Mouse (Mus musculus): Measurements from ENCODE around the gene Ccdc84.
A peak's percentile ranks its signal among the peaks of the same experiment; 100 is the strongest.
"Not testable (repeated sequence)": the region's sequence is repeated elsewhere in the genome, so short reads cannot be mapped to it uniquely, and the experiment has no call there.

The Ccdc84 gene

DNA sequence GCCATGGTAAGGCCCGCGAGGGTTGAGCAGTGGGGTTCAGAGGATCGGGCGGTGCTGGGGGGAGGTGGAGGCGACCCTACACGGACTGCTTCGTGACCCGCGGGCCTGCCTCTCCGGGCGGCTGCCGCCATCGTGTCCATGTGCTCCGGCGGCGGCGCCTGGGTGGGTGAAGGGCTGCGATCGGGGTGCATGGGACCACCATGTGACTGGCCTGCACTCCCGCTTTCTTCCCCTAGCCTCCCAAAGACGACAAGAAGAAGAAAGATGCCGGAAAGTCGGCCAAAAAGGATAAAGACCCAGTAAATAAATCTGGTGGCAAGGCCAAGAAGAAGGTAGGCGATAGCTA is 10.6 kb downstream of the Ccdc84 start:
- no peak for DNase-seq

- DNase-seq, result peak; percentile 87
These were observed 11.2 kb downstream of the Ccdc84 start, which contains the start of the genes Rps25 and Trappc4 for GRCm38 (mm10) chr9:44406906-44407751. Gene Rps25 (plus strand): TSS chr9:44407139. Gene Trappc4 (minus strand): TSS chr9:44407600.

- DNase-seq, result no peak
These were observed 13.4 kb downstream of the Ccdc84 start for GRCm38 (mm10) chr9:44405011-44405410.

GRCm38 (mm10) chr9:44401081-44401480 is 17.3 kb downstream of the Ccdc84 start:
- no peak for DNase-seq

DNA sequence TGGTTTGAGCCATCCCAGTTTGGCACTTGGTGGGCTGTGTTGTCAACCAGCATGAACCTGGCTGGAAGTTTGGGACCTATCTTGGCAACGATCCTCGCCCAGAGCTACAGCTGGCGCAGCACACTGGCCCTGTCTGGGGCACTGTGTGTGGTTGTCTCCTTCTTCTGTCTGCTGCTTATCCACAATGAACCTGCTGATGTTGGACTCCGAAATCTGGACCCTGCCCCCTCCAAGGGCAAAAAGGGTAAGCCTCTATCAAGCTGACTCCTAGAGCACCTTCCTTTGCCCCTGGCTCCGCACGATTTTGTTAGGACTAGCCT is 18.6 kb downstream of the Ccdc84 start:
- DNase-seq, result no peak

- DNase-seq, result no peak
These were observed 19.1 kb downstream of the Ccdc84 start for GRCm38 (mm10) chr9:44399114-44399794.

GRCm38 (mm10) chr9:44398551-44398950 is 19.8 kb downstream of the Ccdc84 start:
- no peak for DNase-seq

- no peak for DNase-seq
These were observed 20.3 kb downstream of the Ccdc84 start for GRCm38 (mm10) chr9:44398087-44398486.

- DNase-seq, result peak; percentile 87
These were observed 21.5 kb downstream of the Ccdc84 start, which contains the start of gene Slc37a4 for GRCm38 (mm10) chr9:44396684-44397411. Gene Slc37a4 (plus strand): TSS chr9:44396852.

DNA sequence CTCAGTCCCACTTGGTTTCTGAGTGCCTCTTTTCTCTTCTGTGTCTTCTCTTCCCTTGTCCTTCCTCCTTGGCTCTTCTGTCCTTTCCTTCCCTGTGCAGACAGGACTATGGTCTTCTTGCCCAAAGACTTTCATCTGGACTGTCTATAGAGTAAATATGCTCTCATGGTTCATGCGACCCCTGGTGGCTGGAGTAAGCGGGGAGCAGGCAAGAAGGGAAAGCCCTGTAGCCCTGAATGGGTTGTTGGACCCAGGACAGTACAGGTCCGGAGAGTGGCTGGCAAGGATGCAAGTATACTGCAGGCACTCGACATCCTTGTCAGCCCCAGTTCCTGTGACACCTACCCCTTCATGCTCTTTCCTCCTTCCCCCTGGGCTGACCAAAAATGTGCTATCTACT is 26.9 kb downstream of the Ccdc84 start:
- DNase-seq, result peak; percentile 81

GRCm38 (mm10) chr9:44389273-44389672 is 29.1 kb downstream of the Ccdc84 start:
- peak; percentile 48 for DNase-seq

- DNase-seq, result no peak
These were observed 31.1 kb downstream of the Ccdc84 start for GRCm38 (mm10) chr9:44387221-44387620.

- DNase-seq, result no peak
These were observed 33.8 kb downstream of the Ccdc84 start for GRCm38 (mm10) chr9:44384596-44384995.

DNA sequence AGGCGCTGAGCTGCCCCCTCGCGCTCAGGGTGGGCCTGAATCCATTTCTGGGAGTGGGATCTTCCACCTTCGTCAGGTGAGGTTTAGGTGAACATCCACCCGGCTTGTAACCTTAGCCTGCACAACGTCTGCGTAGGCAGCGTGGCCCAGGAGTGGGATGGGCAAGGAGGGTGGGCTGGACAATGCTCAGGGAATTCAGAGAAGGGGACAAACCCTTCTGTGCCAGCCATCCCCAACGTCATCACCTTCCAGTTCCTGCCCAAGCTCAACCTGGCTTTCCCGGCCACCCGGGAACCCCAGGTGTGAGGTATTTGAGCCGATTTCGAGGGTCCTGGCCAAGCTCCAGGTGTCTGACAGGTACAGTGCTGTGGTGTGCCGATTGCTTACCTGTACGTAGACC is 38.5 kb downstream of the Ccdc84 start:
- DNase-seq, result no peak

GRCm38 (mm10) chr9:44379054-44379834 is 39.1 kb downstream of the Ccdc84 start, which contains the start of gene Hyou1:
Gene Hyou1 (plus strand): TSS chr9:44379490.
- DNase-seq, result peak; percentile 99

DNA sequence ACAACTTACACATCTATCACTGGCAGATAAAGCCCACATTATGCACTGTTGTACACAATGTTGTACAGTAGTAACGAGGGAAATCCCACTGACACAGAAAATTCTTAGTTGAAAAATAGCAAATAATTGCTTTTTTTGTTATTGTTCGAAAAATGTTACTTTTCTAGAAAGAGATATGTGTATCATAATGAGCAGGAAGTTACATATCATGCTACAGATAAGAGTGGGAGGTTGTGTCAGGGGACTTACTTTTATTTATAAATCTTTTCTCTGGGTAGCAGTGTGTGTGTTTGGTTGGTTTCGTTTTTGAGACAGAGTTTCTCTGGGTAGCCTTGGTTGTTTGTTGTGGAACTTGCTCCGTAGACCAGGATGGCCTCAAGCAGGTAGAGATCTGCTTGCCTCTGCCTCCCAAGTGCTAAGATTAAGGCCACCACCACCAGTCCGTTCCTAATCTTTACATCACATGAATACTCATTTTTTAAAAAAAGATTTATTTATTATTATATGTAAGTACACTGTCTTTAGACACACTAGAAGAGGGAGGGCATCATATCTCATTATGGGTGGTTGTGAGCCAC is 40.1 kb downstream of the Ccdc84 start:
- DNase-seq, result no peak

DNA sequence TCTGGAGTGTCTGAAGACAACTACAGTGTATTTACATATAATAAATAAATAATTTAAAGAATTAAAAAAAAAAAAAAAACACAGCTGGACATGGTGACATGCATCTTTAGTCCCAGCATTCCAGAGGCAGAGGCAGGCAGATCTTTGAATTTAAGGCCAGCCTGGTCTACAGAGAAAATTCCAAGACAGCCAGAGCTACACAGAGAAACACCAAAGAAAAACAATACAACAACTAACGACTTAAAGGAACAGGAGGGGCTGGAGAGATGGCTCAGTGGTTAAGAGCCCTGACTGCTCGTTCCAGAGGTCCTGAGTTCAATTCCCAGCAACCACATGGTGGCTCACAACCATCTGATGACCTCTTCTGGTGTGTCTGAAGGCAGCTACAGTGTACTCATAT is 41.0 kb downstream of the Ccdc84 start:
- not testable (repeated sequence) for DNase-seq

GRCm38 (mm10) chr9:44376141-44376540 is 42.2 kb downstream of the Ccdc84 start:
- no peak for DNase-seq

- DNase-seq, result no peak
These were observed 45.0 kb downstream of the Ccdc84 start for GRCm38 (mm10) chr9:44373386-44373785.

- DNase-seq, result peak; percentile 28
These were observed 53.9 kb downstream of the Ccdc84 start for GRCm38 (mm10) chr9:44364480-44364879.

- DNase-seq, result not testable (repeated sequence)
These were observed 56.4 kb downstream of the Ccdc84 start for GRCm38 (mm10) chr9:44361931-44362330.

Measured in right cerebral cortex, postnatal 14 days (tissue).